Mouse (Mus musculus): ENCODE data around the gene Rsbn1. TPM values are rescaled to one million over a fixed set of nuclear protein-coding genes. Genes with fewer than 3 reads are reported as not detected.

The Rsbn1 gene
- polyA plus RNA-seq, 1 experiment from 2014 or later: 15.4 TPM

- Histone ChIP-seq H3K27me3 (replicated peaks; ENCODE audit: control insufficient read depth, insufficient read depth, low read length) (no peaks in the 10 kb centered on the region), H3K4me1 (ENCODE audit: control insufficient read depth, insufficient read depth, low read depth, low read length) (no peaks in the 10 kb centered on the region), H3K4me2 (ENCODE audit: low read length) (no peak overlapping the region), H3K4me3 (ENCODE audit: low read length) (no peak overlapping the region), H3K27ac (ENCODE audit: low read depth, low read length) (no peak overlapping the region), H3K9me3 (ENCODE audit: control insufficient read depth, low read length) (no peaks in the 10 kb centered on the region), H3K9ac (ENCODE audit: low read depth, low read length) (no peak overlapping the region), H3K36me3 (ENCODE audit: control insufficient read depth, insufficient read depth, low read length) (peaks cover 5% of the 10 kb centered on the region)
- ATAC-seq: no peak
- 83% methylated on average over 2 of the region's 2 CpGs for WGBS
Measured at GRCm38 (mm10) chr3:104011972-104012371, 98.1 kb downstream of the Rsbn1 start.

Other genes starting within 250 kb of the Rsbn1 start
- gene Olfml3, start 176.1 kb upstream of the Rsbn1 start, polyA plus RNA-seq (2015; fragmentation: Nextera tagmentation; extraction: Ambion mirVana): 10.0 and 10.5 TPM in 2 replicates
- not detected in 2 replicates for gene Gm10964, start 174.8 kb upstream of the Rsbn1 start, polyA plus RNA-seq (2015; fragmentation: Nextera tagmentation; extraction: Ambion mirVana)
- 8.9 and 10.1 TPM in 2 replicates for gene Hipk1, start 122.6 kb upstream of the Rsbn1 start, polyA plus RNA-seq (2015; fragmentation: Nextera tagmentation; extraction: Ambion mirVana)
- 16.9 and 17.0 TPM in 2 replicates for gene Dclre1b, start 104.7 kb upstream of the Rsbn1 start, polyA plus RNA-seq (2015; fragmentation: Nextera tagmentation; extraction: Ambion mirVana)
- gene Ap4b1, start 104.6 kb upstream of the Rsbn1 start, polyA plus RNA-seq (2015; fragmentation: Nextera tagmentation; extraction: Ambion mirVana): 22.1 and 26.0 TPM in 2 replicates
- gene Gm43064, start 104.5 kb upstream of the Rsbn1 start, polyA plus RNA-seq (2015; fragmentation: Nextera tagmentation; extraction: Ambion mirVana): 0.24 TPM in 1 of 2 replicates, not detected in the other
- 0.33 and 0.40 TPM in 2 replicates for gene Bcl2l15, start 81.5 kb upstream of the Rsbn1 start, polyA plus RNA-seq (2015; fragmentation: Nextera tagmentation; extraction: Ambion mirVana)
- gene Ptpn22, start 54.3 kb upstream of the Rsbn1 start, polyA plus RNA-seq (2015; fragmentation: Nextera tagmentation; extraction: Ambion mirVana): 0.43 and 0.59 TPM in 2 replicates
- gene Phtf1, start 54.0 kb downstream of the Rsbn1 start, polyA plus RNA-seq (2015; fragmentation: Nextera tagmentation; extraction: Ambion mirVana): 19.4 and 22.3 TPM in 2 replicates

Data from hindbrain, embryonic 16.5 days (tissue).